Mouse (Mus musculus) T-helper 17 cell (primary cell): ENCODE results near the gene Ubqln1.
"Not testable (repeated sequence)": the region's sequence is repeated elsewhere in the genome, so short reads cannot be mapped to it uniquely, and the experiment has no call there.

Source experiments
- in situ Hi-C, 2 experiments: fragments of 300-600 bp; cut with MboI, MseI; formaldehyde crosslinking; loops; 1 replicate in 1 of 2; 2 replicates in 1 of 2; pipeline ENCODE4 v1.15.1; 2025; ENCODE audit warnings: high pct_unique_total_duplicates in 2 of 2

The Ubqln1 gene

DNA sequence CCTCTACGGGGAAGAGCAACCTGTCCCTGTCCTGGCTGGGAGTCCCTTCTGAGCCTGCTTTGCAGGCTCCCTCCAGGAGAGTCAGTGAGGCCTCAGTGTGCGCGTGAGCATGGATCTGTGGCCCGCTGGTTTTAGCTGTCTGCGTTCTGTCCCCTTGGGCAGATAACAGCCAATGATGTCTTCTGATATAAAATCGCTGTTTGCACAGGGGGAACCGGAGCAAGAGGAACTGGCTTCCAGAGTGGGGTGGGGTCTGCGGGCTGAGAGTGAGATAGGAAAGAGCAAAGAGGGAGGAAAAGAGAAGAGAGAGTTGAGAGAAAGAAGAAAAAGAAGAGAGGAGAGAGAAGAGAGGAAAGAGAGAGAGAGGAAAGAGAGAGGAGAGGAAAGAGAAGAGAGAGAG lies 58.4 kb downstream of the Ubqln1 start:
- in situ Hi-C loops, result loop anchor here (10.0 to 25.0 kb wide), 3 partner anchors 228 to 388 kb away; partner anchors contain the start of gene 2210016F16Rik (in 2 of the 2)

DNA sequence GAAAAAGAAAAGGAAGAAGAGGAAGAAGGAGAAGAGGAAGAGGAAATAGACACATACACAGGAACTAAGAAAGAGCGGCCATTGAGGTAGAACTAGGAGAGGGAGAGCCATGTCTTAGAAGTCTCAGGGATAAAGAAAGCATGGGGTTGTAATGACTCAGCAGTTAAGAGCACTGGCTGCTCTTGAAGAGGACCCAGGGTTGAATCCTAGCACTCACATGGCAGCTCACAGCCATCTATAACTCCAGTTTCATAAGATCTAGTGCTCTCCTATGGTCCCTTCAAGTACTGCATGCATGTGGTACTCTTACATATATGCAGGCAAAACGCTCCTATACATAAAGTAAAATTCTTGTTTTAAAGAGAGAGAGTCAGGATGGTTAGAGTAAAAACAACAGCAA lies 59.4 kb downstream of the Ubqln1 start:
- in situ Hi-C loops, result loop anchor here (10.0 to 25.0 kb wide), 3 partner anchors 229 to 389 kb away; partner anchors contain the start of gene 2210016F16Rik (in 2 of the 2)

DNA sequence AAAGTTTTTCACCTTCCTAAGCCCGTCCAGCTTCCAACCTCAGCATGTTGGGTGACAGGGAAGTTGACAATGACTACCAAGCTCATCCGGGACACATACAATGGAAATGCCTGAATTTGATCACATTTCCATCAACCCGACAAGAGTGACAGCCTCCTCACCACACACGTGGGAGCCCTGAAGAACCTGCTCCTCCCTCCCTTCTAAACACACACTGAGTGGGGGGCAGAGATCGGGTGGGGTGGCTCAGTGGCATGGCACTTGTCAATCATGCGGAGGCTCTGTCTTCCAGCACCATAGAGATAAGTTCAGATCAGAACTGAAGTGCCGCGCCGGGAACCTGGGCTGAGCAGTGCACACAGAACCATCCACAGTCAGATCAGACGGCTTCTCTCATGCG lies 65.0 kb downstream of the Ubqln1 start:
- in situ Hi-C loops, result loop anchor here (10.0 to 25.0 kb wide), 3 partner anchors 234 to 394 kb away; partner anchors contain the start of gene 2210016F16Rik (in 2 of the 2)

DNA sequence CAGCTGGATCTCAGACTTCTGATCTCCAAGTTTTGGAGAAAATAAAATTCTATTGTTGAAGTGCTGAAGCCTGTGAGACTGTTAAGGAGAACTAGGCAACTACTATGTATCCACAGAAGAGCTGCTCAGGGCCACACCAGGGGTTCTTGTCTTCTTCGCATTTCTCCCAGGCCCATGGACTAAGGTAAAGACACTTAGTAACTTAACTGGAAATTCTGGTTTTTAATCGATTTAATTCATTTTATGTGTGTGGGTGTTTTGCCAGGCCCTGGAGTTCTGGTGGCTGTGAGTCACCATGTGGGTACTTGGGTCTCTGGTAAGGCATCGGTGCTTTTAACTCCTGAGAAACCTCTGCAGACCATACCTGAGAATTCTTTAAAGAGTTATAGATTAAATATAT lies 65.8 kb downstream of the Ubqln1 start:
- in situ Hi-C loops, result loop anchor here (10.0 to 25.0 kb wide), 3 partner anchors 235 to 395 kb away; partner anchors contain the start of gene 2210016F16Rik (in 2 of the 2)

DNA sequence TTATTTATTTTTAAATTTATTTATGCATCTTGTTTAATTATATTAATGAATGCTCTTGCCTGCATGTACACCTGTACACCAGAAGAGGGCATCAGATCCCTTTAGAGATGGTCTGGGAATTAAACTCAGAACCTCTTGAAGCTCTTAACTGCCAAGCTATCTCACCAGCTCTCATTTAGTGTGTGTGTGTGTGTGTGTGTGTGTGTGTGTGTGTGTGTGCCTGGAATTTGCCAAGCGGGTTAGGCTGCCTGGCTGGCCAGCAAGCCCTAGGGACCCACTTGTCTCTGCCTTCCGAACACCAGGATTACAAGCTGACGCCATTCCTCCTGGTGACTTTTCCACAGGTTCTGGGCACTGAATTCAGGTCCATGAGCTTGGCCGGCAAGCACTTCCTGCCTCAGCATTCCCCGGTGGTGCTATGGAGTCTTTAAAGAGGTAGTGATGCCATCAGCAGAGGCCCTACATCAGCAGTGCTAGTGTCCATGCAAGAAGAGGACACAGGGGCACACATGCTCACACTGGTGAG lies 66.4 kb downstream of the Ubqln1 start:
- in situ Hi-C loops, result no loop called here

DNA sequence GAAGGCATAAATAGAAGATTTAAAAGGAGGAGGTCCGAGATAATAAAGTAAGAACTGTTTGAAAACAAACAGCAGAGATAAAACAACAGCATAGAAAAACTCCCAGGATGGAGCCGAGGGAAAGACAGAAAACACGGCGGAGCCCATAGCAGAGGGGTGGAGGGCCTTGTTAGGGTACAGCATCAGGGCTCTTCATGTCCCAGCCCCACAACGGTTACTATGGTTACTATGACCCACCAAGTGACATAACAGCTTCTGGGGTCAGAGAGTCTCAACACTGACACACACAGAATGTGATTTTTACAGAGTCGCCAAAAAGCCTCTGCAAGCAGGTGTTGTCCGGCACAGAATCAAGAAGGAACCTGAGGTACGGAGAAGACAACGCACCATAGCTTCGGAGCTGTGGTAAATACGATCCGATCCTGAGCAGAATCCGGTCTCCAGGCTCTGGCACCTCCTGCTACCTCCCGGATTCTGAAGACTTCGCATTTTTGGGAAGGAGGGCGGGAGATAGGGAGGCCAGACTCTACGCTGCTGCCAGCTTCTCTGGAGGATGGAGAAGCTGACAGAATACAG lies 67.1 kb downstream of the Ubqln1 start:
- in situ Hi-C loops, result no loop called here

DNA sequence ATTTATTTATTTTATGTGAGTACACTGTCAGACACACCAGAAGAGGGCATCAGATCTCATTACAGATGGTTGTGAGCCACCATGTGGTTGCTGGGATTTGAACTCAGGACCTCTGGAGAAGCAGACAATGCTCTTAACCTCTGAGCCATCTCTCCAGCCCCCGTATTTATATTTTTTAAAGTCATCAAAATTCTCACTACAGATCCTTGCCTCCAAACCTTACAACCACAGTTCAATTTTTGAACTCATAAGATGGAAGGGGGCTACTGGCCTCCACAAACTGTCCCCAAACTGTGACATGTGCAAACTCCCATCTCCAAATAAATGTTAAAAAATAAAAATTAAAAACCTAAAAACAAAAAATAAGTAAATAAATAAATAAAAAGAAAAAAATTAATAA lies 67.7 kb downstream of the Ubqln1 start:
- in situ Hi-C loops, result no loop called here

DNA sequence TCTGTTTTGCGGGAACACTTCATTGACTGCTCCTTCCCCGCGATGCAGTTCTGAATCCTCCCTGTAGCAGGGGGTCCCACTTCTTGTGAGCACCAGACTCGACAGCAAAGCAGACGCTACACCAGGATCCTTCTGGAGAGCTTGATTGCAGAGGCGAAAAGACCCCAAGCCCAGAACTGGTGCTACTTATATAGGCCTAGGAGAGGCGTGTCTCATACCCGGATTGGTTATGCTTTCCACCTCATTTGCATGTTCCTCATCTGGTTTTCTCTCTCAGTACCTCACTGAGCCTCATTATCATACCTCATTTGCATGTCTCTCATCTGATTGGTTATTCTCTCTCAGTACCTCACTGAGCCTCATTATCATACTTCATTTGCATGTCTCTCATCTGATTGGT lies 68.8 kb downstream of the Ubqln1 start:
- in situ Hi-C loops, result not testable (repeated sequence)

DNA sequence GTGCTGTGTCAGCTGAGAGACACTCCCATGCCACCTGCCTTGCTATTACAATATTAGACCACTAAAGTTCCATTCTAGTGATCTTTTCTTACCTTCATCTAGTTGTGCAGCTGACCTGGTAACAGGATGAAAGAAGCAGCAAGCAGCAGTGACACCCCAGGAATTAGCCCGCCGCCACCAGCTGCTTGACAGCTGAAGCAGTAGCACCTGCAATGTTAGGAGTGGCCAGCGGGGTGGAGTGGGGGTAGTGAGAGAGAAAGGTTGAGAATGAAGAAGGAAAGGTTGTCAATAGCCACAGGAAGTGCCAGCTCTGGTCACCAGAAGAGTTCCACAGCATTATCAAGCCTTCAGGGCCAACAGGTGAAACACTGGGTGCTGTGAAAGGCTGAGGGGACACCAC lies 83.8 kb downstream of the Ubqln1 start:
- in situ Hi-C loops, result no loop called here

DNA sequence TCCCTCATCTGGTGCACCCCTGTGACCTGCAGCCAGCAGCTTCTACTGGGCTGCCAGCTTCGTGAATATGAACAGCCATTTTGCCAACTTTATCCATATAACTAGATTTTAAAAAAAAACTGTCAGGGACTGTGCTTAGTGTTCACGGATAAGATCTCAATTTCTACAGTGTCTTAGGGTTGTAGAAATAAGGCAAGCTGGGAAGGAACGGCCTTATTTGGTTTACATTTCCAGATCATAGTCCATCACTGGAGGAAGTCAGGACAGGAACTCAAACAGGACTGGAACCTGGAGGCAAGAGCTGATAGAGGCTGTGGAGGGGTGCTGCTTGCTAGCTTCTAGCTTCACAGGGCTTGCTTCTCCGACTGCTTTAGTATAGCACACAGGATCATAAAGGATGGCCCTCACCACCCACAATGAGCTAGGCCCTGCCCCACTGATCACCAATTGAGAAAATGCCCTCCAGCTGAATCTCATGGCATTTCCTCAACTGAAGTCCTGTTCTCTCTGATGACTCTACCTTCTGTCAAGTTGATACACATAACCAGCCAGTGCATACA lies 85.7 kb downstream of the Ubqln1 start:
- in situ Hi-C loops, result no loop called here

DNA sequence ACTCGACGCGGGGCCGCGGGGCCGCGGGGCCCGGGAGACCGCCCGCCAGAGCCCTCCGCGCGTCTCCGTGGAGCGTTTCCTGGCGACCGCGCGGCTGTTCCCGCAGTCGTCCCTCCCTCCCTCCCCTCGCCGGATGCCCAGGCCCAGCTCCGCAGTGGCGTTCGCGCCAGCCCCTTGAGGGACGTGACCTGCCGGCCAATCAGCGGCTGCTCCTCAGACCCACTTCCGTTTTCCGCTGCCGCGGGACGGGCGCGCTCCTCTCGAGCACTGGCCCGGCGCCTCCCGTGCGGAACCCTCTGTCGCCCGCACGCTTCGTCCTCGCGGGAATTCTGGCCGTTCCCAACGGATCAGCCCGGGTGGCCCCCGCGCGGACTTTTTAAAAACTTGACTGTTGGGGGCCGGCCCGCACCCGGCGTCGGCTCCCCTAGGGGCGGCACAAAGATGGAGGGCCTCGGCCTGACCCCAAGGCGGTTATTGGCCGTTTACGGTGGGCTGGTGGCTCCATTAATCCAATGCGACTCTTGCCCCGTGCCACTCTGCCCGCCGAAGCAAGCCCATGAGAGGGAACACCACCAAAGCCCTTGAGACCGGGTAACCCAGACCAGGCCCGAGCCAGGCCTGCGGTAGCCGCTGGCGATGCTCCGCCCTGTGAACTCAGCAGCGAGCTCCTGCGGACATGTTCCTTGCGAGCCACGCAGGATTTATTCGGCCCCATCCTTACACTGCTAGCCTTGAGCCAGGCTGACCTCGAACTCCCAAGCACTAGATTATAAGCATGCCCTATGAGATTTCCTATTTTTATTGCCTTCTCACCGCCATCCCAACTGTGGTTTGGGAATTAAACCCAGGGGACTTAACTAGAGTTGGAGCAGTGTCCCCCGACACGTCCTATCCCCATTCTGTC lies 86.4 kb downstream of the Ubqln1 start:
- in situ Hi-C loops, result no loop called here

DNA sequence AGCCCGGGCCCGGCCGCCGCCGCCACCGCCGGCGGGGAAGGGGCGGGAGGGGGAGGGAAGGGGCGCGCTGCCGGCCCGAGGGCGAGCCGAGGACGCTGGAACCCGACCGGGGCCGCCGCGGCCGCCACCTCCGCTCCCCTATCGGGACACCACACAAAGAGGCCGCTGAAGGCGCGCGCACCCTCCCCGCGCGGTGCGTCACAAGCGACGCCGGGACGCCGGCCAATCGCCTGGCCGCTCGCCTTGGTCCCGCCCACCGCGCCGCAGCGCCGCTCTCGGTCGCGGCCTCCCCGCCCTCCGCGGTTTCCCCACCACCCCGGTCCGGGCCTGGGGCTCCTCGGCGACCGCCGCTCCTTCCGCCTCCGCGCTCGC lies 87.1 kb downstream of the Ubqln1 start, which contains the start of gene Hnrnpa0:
TSS of gene Hnrnpa0 (minus strand) at position 161 of the 372 bp plus-strand sequence.
- in situ Hi-C loops, result no loop called here

DNA sequence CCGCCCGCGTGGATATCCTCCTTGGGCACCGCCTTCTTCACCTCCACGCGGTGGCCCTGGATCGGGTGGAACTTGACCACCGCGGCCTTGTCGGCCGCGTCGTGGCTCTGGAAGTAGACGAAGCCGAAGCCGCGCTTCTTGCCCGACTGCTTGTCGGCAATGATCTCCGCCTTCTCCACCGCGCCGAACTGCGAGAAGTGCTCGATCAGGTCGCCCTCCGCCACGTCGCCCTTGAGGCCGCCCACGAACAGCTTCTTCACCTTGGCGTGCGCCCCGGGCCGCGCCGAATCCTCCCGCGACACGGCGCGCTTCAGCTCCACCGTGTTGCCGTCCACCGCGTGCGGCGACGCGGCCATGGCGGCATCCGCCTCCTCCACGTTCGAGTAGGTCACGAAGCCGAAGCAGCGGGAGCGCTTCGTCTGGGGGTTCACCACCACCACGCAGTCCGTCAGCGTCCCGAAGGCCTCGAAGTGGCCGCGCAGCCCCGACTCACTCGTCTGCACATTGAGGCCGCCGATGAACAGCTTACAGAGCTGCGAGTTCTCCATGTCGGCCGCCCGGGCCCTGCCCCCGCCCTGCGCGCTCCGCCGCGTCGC lies 87.6 kb downstream of the Ubqln1 start:
- in situ Hi-C loops, result no loop called here

DNA sequence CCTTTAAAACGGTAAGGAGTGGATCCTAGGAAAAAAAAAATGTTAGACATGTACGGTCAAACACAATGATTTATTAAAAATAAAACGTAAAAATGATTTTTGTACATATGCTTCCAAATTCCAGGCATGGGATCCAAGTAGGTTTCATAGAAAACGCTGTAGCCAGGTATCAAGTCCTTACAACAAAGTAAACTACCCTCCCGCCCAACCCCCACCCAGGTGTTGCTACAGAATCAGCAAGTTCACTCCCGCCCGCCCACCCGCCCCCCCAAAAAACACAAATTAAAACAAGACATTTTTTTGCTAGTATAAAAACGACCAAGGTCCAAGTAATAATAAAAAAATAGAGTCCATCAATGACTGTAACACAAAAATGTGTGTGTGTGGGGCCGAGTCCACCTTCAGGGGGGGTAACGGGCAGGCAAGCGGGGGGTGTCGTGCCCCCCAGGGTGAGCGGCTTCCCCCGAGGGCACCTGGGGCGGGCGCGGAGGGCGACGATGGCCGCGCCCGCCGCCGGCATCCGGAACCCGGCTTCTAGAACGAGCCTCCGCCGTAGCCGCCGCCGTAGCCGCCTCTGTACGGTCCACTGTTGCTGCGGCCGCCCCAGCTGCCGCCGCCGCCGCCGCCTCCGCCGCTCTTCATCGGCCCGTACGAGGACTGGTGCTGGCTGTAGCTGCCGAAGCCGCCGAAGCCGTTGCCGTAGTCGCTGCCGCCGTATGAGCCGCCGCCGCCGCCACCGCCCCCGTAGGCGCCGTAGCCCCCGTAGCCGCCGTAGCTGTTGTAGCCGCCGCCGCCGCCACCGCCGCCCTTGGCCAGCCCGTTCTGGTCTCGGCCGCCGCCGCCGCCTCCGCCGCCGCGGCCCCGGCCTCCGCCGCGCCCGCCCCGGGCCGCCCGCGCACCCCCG lies 88.3 kb downstream of the Ubqln1 start:
- in situ Hi-C loops, result no loop called here
